Mouse (Mus musculus): ENCODE measurements around the gene Myh6.
A peak's percentile ranks its signal among the peaks of the same experiment; 100 is the strongest.
"Not testable (repeated sequence)": the region's sequence is repeated elsewhere in the genome, so short reads cannot be mapped to it uniquely, and the experiment has no call there.

Myh6 gene

GRCm38 (mm10) chr14:54958503-54958902 lies 8.2 kb downstream of the Myh6 start:
- no peak for DNase-seq (ENCODE audit: low read depth, low spot score)

GRCm38 (mm10) chr14:54956533-54956932 lies 10.2 kb downstream of the Myh6 start:
- DNase-seq (ENCODE audit: low read depth, low spot score), result no peak

- no peak for DNase-seq (ENCODE audit: low read depth, low spot score)
These were observed 11.2 kb downstream of the Myh6 start for GRCm38 (mm10) chr14:54955481-54955880.

- no peak for DNase-seq (ENCODE audit: low read depth, low spot score)
These were observed 12.3 kb downstream of the Myh6 start for GRCm38 (mm10) chr14:54954474-54954873.

- DNase-seq (ENCODE audit: low read depth, low spot score), result no peak
These were observed 13.0 kb downstream of the Myh6 start for GRCm38 (mm10) chr14:54953664-54954206.

DNA sequence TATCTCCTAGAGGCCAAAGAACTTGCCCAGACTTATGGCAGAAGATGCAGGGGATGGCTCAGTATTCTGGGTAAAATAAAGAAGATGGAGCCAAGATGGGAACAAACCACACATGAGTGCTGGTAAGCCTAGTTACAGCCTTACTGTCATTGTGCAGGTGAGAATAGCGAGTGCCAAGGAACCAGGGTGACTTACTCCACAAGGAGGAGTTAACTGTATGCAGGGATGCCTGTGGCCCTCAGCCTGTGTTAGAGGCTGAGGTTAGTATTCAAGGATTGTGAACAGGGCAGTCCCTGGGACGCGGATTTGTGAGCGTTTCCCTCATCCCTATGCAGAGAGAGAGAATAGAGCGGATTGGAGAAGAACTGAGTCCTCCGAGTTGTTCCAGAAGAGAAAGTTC lies 15.1 kb downstream of the Myh6 start:
- no peak for DNase-seq (ENCODE audit: low read depth, low spot score)

GRCm38 (mm10) chr14:54950493-54950892 lies 16.2 kb downstream of the Myh6 start:
- no peak for DNase-seq (ENCODE audit: low read depth, low spot score)

- DNase-seq (ENCODE audit: low read depth, low spot score), result no peak
These were observed 17.9 kb downstream of the Myh6 start for GRCm38 (mm10) chr14:54948781-54949180.

DNA sequence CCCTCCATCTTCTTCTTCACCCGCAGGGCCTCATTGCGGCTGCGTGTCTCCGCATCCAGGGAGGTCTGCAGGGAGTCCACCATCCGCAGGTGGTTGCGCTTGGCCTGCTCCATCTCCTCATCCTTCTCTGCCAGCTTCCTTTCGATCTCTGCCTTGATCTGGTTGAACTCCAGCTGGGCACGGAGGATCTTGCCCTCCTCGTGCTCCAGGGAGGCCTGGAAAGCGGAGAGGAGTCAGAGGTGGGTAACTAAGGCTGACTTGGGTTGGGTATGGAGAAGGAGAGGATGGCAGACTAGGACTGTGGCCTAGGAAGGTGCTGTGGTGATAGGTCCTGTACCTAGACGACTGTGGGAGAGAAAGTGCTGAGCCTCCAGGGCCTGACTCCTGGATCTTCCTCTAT lies 19.7 kb downstream of the Myh6 start:
- not testable (repeated sequence) for DNase-seq (ENCODE audit: low read depth, low spot score)

DNA sequence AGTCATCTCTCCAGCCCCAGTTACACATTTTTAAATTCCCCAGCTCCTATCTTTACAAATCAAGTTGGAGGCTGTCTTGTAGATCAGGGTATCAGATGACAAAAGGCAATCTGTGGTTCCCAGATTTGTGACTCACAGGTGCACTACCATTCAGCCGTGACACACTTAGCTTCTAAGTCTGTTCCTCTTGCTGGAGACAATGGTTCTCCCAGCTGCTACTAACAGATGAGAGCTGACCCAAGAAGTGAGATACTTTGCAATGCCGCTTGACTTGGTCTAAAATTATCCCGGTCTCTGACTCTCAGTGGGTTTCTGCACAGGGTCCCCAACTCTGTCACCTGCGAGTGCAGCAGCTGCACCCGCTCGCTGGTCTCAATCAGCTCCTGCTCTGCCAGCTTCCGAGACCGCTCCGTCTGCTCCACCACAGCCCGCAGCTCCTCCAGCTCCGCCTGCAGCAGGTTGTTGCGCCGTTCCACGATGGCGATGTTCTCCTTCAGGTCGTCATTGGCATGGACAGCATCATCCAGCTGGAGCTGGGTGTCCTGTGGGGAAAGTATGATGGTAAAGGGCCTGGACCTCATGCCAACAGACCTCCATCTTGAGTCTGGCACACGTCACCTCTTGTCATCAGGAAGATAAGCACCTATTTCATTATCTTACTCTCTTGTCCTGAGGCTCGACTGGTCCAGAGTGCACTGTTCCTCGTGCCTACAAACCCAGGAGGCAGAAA lies 20.6 kb downstream of the Myh6 start:
- peak; percentile 88 for DNase-seq (ENCODE audit: low read depth, low spot score)

- peak; percentile 9 for DNase-seq (ENCODE audit: low read depth, low spot score)
These were observed 21.8 kb downstream of the Myh6 start for GRCm38 (mm10) chr14:54944939-54945338.

- DNase-seq (ENCODE audit: low read depth, low spot score), result no peak
These were observed 22.8 kb downstream of the Myh6 start for GRCm38 (mm10) chr14:54943971-54944370.

DNA sequence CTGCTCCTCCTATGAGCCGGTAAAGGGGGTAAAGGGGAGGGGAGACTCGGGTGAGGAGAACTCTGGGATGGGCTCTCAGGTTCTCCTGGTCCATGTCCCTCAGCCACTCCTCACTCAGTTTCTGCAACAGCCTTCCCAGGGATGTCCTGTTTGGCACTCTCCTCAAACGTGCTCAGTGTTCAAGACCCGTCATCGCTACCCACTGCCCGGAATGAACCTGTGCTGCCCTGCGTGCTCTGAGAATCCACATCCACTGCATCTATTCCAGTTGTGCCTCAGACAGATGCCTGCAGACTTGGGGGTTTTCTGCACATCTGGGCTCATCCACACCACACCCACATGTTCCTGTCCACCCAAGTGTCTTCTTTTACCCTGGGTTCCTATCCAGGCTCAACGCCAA lies 24.2 kb downstream of the Myh6 start:
- no peak for DNase-seq (ENCODE audit: low read depth, low spot score)

- DNase-seq (ENCODE audit: low read depth, low spot score), result no peak
These were observed 25.4 kb downstream of the Myh6 start for GRCm38 (mm10) chr14:54941024-54941978.

DNA sequence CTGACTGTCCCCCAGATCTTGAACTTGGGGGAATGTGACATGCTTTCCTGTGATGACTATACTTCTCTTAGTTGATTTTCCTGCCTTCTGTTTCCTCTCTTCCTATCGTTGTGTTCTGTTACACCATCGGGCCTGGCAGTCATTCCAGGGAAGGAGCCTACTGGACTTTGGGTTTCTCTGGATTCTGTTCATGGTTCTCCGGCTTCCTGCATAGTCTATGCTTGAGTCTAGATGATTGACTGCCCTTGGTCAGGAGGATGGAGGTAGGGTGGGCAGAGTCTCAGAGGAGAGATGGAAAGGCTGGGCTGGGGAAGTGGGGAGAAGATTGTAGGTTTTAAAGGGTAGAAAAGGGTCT lies 26.6 kb downstream of the Myh6 start:
- no peak for DNase-seq (ENCODE audit: low read depth, low spot score)

DNA sequence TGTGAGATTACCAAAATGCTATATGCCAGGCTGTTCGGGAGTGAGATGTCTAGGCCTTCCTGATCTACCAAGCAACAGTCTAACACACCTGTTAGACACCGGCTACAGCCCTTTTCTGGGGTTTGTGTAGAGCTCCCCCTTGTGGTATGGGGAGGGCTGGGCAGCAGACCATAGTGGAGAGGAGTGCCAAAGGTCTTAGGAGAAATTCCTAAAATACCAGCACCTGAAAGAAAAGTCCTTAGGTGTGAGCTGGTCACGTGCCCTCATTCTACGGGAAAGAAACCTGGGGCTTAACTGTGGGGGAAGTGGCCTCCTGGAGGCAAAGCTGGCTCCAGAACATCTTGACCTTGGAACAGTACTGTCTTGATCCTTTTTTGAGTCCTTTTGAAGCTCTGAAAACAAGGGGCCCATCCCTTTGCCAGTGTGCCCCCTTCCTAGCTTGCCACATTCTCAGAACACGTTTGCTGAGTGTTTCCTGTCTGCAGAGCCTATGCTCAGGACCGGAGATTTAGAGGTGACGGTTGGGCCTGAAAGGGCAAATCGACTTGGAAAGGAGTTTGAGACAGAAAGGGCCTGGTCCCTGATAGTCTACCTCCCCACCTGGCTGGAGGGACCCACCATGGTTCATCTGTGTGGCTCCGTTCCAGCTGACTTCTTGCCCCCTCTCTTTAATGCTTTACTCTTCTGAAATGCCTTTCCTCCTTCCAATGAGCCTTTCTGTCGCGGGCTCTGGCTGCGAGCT lies 27.1 kb downstream of the Myh6 start:
- peak; percentile 78 for DNase-seq (ENCODE audit: low read depth, low spot score)

DNA sequence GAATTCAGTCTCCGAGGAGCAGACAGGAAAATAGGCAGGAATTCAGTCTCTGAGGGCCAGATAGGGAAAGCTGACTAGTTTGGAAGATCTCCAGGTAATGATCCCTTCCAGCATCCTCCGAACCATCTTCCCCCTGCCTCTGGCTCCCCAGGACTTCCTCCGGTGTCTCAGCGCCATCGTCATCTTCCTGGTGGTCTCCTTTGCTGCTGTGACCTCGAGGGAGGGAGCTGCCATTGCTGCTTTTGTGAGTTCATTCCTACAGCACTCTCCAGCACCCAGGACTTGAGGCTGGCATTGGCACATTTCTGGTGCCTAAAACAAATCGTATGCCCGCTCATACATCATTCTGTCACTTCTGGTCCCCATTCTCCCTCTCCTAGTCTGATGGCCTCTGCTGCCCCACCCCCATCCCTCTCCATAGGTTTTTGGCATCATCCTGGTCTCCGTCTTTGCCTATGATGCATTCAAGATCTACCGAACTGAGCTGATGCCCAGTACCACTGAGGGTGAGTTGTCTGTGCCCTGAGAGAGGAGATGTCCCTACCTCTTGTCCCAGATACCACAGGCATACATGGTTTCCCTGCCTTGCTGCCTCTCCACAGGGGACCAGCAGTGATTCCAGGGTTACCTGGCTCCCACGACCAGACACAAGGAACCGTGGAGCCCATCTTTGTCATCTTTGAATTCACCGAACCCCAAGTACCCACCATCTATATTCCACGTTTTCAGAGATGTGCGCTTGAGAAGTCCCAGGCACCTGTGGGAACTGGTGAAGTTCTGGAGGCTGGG lies 28.1 kb downstream of the Myh6 start:
- DNase-seq (ENCODE audit: low read depth, low spot score), result no peak

- DNase-seq (ENCODE audit: low read depth, low spot score), result no peak
These were observed 29.2 kb downstream of the Myh6 start for GRCm38 (mm10) chr14:54937361-54938182.

GRCm38 (mm10) chr14:54936831-54937160 lies 29.9 kb downstream of the Myh6 start:
- DNase-seq (ENCODE audit: low read depth, low spot score), result no peak
